Mouse (Mus musculus) mouse trophoblast stem cell (cell line): ENCODE measurements around the gene Tlcd2.

Experiments
- in situ Hi-C, 2 experiments: fragments of 300-500 bp; cut with MseI, MboI; formaldehyde crosslinking; loops; 2 replicates in 1 of 2; 3 replicates in 1 of 2; pipeline ENCODE4 v1.15.1; 2025

The Tlcd2 gene

DNA sequence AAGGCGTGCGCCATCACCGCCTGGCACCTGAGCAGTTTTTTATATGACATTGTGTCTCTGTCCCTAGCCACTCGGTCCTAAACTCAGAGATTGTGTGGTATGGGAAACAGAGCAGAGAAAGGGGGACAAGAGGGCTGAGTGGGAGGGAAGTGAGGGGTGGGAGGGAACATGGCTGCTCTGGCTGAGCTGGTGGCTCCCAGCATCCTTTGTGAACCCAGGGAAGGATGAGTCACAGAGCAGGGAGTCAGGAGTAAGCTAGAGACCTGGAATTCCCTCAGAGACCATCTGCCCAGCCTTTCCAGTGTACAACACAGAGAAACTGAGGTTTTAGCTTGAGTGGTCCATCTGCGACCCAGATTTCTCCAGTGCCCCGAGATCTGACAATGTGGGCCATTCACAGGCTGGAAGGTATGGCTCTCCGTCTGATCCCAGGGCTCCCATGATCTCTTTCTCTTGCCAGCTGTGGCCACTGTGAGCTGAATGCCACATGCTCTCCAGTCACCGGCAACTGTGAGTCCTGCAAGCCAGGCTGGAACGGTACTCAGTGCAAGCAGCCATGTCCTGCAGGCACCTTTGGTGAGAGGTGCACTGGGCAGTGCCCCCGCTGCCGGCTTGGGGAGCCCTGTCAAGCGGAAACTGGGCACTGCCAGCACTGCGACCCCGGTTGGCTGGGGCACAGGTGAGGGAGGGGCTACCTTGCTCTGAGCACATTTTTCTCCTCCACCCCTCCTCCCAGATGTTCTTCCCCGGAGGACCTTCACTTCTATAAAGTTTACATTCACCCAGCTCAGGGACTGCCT, 58.5 kb downstream of the Tlcd2 start:
- in situ Hi-C loops, result no loop called here
